Mouse (Mus musculus) kidney, adult 2 months (tissue): ENCODE measurements at regions not wholly inside any gene's neighbourhood (a gene's known extent, or its start where the extent isn't known, plus 50 kb on each side); places are given as distances from the start of the nearest gene placed in this dataset.

Experiments
- CTCF ChIP-seq: fragments of 200-500 bp; conservative IDR thresholded peaks from 2 replicates; pipeline ENCODE4 v1.5.1; 2011; ENCODE audit warnings: low read depth, mild to moderate bottlenecking, control low read depth, low read length, moderate library complexity, mixed read lengths; ENCODE audit not compliant: insufficient read depth, insufficient read length
- POLR2A ChIP-seq: fragments of 200-500 bp; IDR thresholded peaks from one replicate; pipeline ENCODE4 v1.6.1; 2011; ENCODE audit warnings: low read depth, low read length, control low read depth

DNA sequence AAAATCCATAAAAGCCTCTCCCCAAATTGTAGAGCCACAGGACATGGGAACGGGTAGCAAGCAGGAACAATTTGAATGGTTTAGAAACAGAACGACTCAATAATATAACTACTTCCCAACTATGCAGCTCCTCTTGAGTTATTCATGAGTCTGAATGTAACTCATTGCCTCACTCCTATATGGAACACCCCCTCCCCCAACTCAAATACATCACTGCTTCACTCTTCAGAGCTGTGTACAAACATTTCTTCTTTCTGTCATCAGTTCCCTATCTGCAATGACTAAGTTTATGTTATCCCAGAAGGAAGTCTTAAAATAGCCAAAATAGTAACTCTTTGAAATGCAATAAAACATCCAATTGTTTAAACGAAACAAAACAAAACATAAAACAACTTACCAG, 484.9 kb downstream of the Dach1 start:
- TF ChIP-seq CTCF (no peak), POLR2A (no peak)
